Mouse (Mus musculus) ovary, adult 10 weeks (tissue): ENCODE results near the gene Hectd4. TPM values are rescaled to one million over a fixed set of nuclear protein-coding genes. Genes with fewer than 3 reads are reported as not detected.

Experiments
- polyA plus RNA-seq: library from polyadenylated mRNA; stranded (reverse); fragments of 350-450 nt; fragmentation: Illumina TruSeq; extraction: RNeasy Lipid Tissue Mini Kit (QIAGEN cat#74804); gene quantifications from one replicate; pipeline ENCODE4 v1.2.3, GENCODE M21; 2014

Gene Hectd4
- polyA plus RNA-seq: 3.1 TPM

DNA sequence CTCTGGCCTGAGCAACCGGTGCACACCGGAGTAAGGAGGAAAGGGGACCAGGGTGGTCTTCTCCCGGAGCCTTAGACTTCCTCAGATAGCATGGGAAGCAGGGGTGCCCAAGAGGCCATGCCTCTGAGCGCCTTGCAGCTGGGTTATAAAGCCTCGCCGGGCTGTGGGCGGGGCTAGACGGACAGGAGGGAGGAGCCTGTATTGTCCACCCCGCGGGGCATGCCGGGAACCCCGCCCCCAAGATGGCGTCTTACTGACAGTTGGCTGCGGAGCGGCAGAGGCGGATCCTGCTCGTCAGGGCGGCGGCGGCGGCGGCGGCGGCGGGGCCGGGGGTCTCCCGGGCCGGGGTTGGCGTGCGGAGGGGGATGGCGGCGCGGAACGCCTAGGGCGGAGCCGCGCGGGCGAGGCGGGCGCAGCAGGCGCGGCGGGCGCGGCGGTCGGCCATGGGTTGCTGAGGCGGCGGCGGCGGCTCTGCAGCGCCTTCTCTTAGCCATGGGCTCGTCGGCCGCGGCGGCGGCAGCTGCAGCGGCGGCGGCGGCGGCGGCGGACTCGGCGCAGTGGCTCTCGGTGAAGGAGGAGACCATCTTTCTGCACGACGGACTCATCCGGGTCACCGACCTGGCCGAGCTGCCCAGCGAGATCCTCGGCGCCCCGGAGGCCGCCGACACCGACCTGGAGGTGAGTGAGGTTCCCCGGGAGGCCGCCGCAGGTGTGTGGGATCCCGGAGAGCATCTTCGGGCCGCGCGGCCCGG lies at the start of gene Hectd4:
TSS of gene Hectd4 (plus strand) at position 240 of the 752 bp plus-strand sequence.

GRCm38 (mm10) chr5:121190836-121191583 lies 29.0 kb upstream of the Hectd4 start, which contains the start of gene Ptpn11:
TSS of gene Ptpn11 (minus strand) at chr5:121191397.

GRCm38 (mm10) chr5:121204132-121205089 lies 15.6 kb upstream of the Hectd4 start, which contains the start of gene Rpl6:
TSS of gene Rpl6 (plus strand) at chr5:121204481.

DNA sequence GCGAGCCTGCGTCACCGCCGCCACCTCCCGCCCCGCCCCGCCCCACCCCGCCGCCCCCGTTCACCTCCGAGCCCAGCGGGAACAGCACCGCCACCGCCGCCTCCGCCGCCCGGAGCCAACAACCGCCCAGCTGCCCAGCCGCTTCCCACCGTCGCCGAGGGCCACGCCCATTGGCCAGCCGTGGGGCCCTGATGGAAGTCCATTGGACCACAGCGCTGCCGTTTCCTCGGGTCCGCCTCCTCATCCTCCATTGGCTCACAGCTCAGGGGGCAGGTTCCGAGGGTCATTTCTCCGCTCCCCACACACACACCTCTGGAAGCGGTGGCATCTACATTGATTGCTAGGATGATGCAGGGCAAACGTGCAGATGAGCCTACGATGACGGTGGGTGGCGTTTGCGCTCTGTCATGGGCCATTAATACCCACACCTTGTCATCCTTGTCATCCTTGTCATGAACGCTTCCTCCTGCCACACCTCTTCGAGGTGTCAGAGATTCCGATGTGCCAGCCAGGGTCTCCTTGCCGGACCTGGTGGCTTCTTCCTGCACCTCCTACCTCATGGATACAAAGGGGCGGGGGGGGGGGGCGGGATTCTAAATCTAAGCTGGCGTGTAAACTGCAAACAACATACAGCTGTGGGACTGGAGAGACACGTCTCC lies 165.6 kb downstream of the Hectd4 start, which contains the start of gene Trafd1:
TSS of gene Trafd1 (minus strand) at position 172 of the 659 bp plus-strand sequence.

DNA sequence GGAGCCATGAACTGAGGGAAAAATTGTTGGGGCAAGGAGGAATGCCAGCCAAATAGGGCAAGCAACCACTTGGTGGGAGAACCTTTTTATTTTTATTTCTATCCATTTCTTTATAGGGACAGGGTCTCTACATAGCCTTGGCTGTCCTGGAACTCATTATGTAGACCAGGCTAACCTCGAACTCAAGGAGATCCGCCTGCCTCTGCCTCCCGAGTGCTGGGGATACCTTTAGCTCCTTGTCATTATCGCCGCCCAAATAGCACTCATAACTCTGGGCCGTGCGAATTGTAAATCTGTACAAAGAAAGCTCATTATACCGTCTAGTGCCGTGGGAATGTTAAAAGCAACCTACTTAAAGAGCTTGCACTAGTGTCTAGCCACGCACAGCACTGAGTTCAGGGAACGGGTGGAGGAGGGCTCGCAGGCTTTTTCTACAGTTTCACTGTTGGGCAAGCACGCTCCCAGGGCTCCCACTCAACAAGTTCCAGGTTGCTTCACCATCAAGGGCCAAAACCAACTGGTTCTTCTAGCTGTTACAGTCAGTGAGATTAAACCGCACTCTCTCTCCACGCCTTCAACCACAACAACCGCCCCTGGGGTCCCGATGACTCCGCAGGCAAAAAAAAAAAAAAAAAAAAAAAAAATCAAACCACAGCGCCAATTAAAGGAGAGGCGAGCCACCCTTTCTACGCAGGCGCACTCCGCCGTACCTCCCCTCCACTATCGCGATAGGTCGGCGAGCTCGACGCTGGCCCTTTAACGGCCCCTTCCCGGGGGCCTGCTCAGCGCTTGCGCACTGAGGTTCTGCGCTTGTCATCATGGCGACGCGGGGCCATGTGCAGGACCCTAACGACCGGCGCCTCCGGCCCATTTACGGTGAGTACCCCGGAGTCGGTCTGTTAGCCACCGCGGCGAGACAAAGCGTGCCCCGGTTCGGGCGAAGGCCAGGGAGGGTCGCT lies 177.4 kb downstream of the Hectd4 start, which contains the start of gene Naa25:
TSS of gene Naa25 (plus strand) at position 750 of the 959 bp plus-strand sequence.

Other genes starting within 250 kb of the Hectd4 start
- gene Rph3a, start 210.1 kb upstream of the Hectd4 start, polyA plus RNA-seq: 0.77 TPM
- 41.3 TPM for gene Ptpn11, start 28.8 kb upstream of the Hectd4 start, polyA plus RNA-seq
- 311 TPM for gene Rpl6, start 15.7 kb upstream of the Hectd4 start, polyA plus RNA-seq
- gene Trafd1, start 165.4 kb downstream of the Hectd4 start, polyA plus RNA-seq: 12.7 TPM
- 46.7 TPM for gene Naa25, start 177.7 kb downstream of the Hectd4 start, polyA plus RNA-seq
- gene Tmem116, start 231.7 kb downstream of the Hectd4 start, polyA plus RNA-seq: not detected
- gene Erp29, start 232.3 kb downstream of the Hectd4 start, polyA plus RNA-seq: 10.5 TPM